Mouse (Mus musculus): ENCODE measurements at regions not wholly inside any gene's neighbourhood (a gene's known extent, or its start where the extent isn't known, plus 50 kb on each side); places are given as distances from the start of the nearest gene placed in this dataset.

DNA sequence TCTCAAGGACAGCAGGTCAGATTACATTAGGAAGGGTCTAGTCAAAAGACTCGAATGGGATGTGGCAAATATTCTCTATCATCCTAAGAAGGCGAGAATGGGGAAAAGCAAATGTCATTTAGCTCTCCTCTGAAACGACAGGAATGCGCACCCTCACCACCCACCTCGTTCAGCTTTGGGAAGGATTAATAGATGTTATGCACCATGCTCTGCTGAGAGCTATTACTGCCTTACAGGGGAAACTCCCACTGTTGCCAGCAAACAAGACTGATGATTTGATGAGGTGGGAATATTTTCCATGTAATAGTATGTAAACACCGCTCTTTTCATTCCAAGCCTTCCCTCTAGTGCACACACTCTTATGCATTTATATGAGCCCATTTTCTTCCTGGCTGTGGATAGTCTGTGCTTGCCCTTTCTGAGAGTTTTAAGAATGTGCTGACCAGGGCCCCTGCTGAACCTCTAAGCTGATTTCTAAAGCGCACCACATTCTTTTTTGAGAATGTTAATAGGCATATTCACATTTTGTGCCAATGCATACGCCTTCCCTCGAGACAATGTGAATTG, 273.6 kb upstream of the Cpeb2 start:
- no peak for TF ChIP-seq USF1 (IDR thresholded peaks at IDR 0.05; ENCODE audit: low read depth)
- no peak for TF ChIP-seq POLR2AphosphoS2 (IDR thresholded peaks at IDR 0.05; ENCODE audit: insufficient read length, low read depth)
- no peak for TF ChIP-seq E2F4 (IDR thresholded peaks at IDR 0.05; ENCODE audit: insufficient read depth)
- TF ChIP-seq POLR2A (IDR thresholded peaks at IDR 0.05; ENCODE audit: insufficient read length, low read depth), result no peak
- TF ChIP-seq REST (IDR thresholded peaks at IDR 0.05; ENCODE audit: insufficient read depth, insufficient read length), result no peak
- no peak for TF ChIP-seq MYOD1 (IDR thresholded peaks at IDR 0.05; ENCODE audit: control insufficient read depth in 1 of 3, insufficient read length in 2 of 3, low read depth in 2 of 3)
- TF ChIP-seq CEBPB (IDR thresholded peaks at IDR 0.05; ENCODE audit: insufficient read depth, poor library complexity, severe bottlenecking), result no peak
- TF ChIP-seq TCF12 (IDR thresholded peaks at IDR 0.05; ENCODE audit: insufficient read depth, poor library complexity, severe bottlenecking), result no peak
- no peak for TF ChIP-seq MAX (IDR thresholded peaks at IDR 0.05; ENCODE audit: low read depth)
- TF ChIP-seq MYOG (IDR thresholded peaks at IDR 0.05; ENCODE audit: control insufficient read depth in 1 of 3, insufficient read depth in 1 of 3, insufficient read length in 2 of 3, low read depth in 2 of 3), result no peak
